Mouse (Mus musculus) spleen, postnatal 10 days (tissue): ENCODE data around the gene Gm10354.
"Not testable (repeated sequence)": the region's sequence is repeated elsewhere in the genome, so short reads cannot be mapped to it uniquely, and the experiment has no call there.

ENCODE experiments used
- DNase-seq, 2 experiments: peaks; one replicate each; pipeline ENCODE4 v3.0.0; 2021 to 2022; ENCODE audit warnings: low spot score in 2 of 2

The Gm10354 gene

GRCm38 (mm10) chr5:14955928-14956706 lies 22.6 kb downstream of the Gm10354 start:
- DNase-seq = not testable (repeated sequence)

GRCm38 (mm10) chr5:14953587-14953986 lies 25.1 kb downstream of the Gm10354 start:
- not testable (repeated sequence) for DNase-seq

GRCm38 (mm10) chr5:14952749-14953148 lies 26.0 kb downstream of the Gm10354 start:
- not testable (repeated sequence) for DNase-seq

GRCm38 (mm10) chr5:14951822-14952221 lies 26.9 kb downstream of the Gm10354 start:
- DNase-seq = not testable (repeated sequence)

GRCm38 (mm10) chr5:14947482-14948198 lies 31.1 kb downstream of the Gm10354 start:
- DNase-seq = not testable (repeated sequence)

GRCm38 (mm10) chr5:14945524-14945923 lies 33.2 kb downstream of the Gm10354 start:
- not testable (repeated sequence) for DNase-seq

- DNase-seq = not testable (repeated sequence)
Measured at GRCm38 (mm10) chr5:14941043-14941442, 37.7 kb downstream of the Gm10354 start.

GRCm38 (mm10) chr5:14938329-14938728 lies 40.4 kb downstream of the Gm10354 start, which contains the start of gene Speer4e:
Gene Speer4e, minus strand, starts transcription at chr5:14938429.
- DNase-seq = not testable (repeated sequence)

GRCm38 (mm10) chr5:14933721-14934120 lies 45.0 kb downstream of the Gm10354 start:
- DNase-seq = not testable (repeated sequence)

- not testable (repeated sequence) for DNase-seq
Measured at GRCm38 (mm10) chr5:14927047-14927446, 51.7 kb downstream of the Gm10354 start.
